Mouse (Mus musculus) embryo, embryonic 10.5 days (tissue): ENCODE results near the gene Ap1ar.

Experiments used
- DNase-seq: peaks from one replicate; pipeline ENCODE4 v3.0.0-alpha.2; 2015; ENCODE audit warnings: low spot score

The Ap1ar gene

GRCm38 (mm10) chr3:127837972-127838644, 785 bp upstream of the Ap1ar start:
- DNase-seq: no peak

- peak; percentile 17 for DNase-seq
These were observed 547 bp downstream of the Ap1ar start for GRCm38 (mm10) chr3:127836798-127837153.

- no peak for DNase-seq
These were observed 1.7 kb downstream of the Ap1ar start for GRCm38 (mm10) chr3:127835594-127835993.

- no peak for DNase-seq
These were observed 3.3 kb downstream of the Ap1ar start for GRCm38 (mm10) chr3:127834040-127834439.

GRCm38 (mm10) chr3:127831079-127831478, 6.2 kb downstream of the Ap1ar start:
- DNase-seq: no peak

- no peak for DNase-seq
These were observed 7.1 kb downstream of the Ap1ar start for GRCm38 (mm10) chr3:127830183-127830582.

GRCm38 (mm10) chr3:127827123-127827522, 10.2 kb downstream of the Ap1ar start:
- DNase-seq: peak; percentile 23

- no peak for DNase-seq
These were observed 10.8 kb downstream of the Ap1ar start for GRCm38 (mm10) chr3:127826503-127826902.

- DNase-seq: no peak
These were observed 13.1 kb downstream of the Ap1ar start for GRCm38 (mm10) chr3:127823886-127824863.

- no peak for DNase-seq
These were observed 16.1 kb downstream of the Ap1ar start for GRCm38 (mm10) chr3:127821209-127821608.

GRCm38 (mm10) chr3:127820400-127820799, 16.9 kb downstream of the Ap1ar start:
- no peak for DNase-seq

GRCm38 (mm10) chr3:127818694-127819663, 18.3 kb downstream of the Ap1ar start:
- DNase-seq: no peak

GRCm38 (mm10) chr3:127817120-127817683, 20.1 kb downstream of the Ap1ar start:
- no peak for DNase-seq

- no peak for DNase-seq
These were observed 28.2 kb downstream of the Ap1ar start for GRCm38 (mm10) chr3:127809103-127809502.

GRCm38 (mm10) chr3:127807846-127808245, 29.5 kb downstream of the Ap1ar start:
- peak; percentile 19 for DNase-seq

GRCm38 (mm10) chr3:127805991-127806390, 31.3 kb downstream of the Ap1ar start:
- no peak for DNase-seq

GRCm38 (mm10) chr3:127805071-127805470, 32.3 kb downstream of the Ap1ar start:
- DNase-seq: no peak

GRCm38 (mm10) chr3:127804439-127804838, 32.9 kb downstream of the Ap1ar start:
- no peak for DNase-seq

- no peak for DNase-seq
These were observed 34.5 kb downstream of the Ap1ar start for GRCm38 (mm10) chr3:127802814-127803213.

- no peak for DNase-seq
These were observed 36.2 kb downstream of the Ap1ar start for GRCm38 (mm10) chr3:127801162-127801561.

- DNase-seq: no peak
These were observed 41.1 kb downstream of the Ap1ar start for GRCm38 (mm10) chr3:127796271-127796670.

- DNase-seq: no peak
These were observed 41.6 kb downstream of the Ap1ar start for GRCm38 (mm10) chr3:127795762-127796161.
